Mouse (Mus musculus) stomach, embryonic 14.5 days (tissue): ENCODE measurements around the gene Gm5089. TPM values are rescaled to one million over a fixed set of nuclear protein-coding genes. Genes with fewer than 3 reads are reported as not detected.
"Not testable (repeated sequence)": the region's sequence is repeated elsewhere in the genome, so short reads cannot be mapped to it uniquely, and the experiment has no call there.

Source experiments
- ATAC-seq: fragments of 200-750 bp; cut with Nextera tagmentation; 2 replicates; pipeline ENCODE4 v1.8.0; 2017; ENCODE audit warnings: low read depth, moderate TSS enrichment; ENCODE audit not compliant: insufficient number of reproducible peaks, insufficient read depth, low FRiP score
- H3K27ac ChIP-seq: fragments of 300-500 bp; sonication (generic); 2 replicates; pipeline ENCODE4 v1.5.1; 2014; ENCODE audit warnings: mild to moderate bottlenecking, low read length, moderate library complexity, mixed read lengths
- H3K27me3 ChIP-seq: fragments of 300-500 bp; sonication (generic); 2 replicates; pipeline ENCODE4 v1.6.1; 2014; ENCODE audit warnings: low read length, control low read depth, mixed read lengths; ENCODE audit not compliant: control insufficient read depth, insufficient read depth
- H3K36me3 ChIP-seq: fragments of 300-500 bp; sonication (generic); 2 replicates; pipeline ENCODE4 v1.6.1; 2014; ENCODE audit warnings: mild to moderate bottlenecking, control low read depth, low read length, moderate library complexity, mixed read lengths; ENCODE audit not compliant: control insufficient read depth, insufficient read depth
- H3K4me1 ChIP-seq: fragments of 300-500 bp; sonication (generic); 2 replicates; pipeline ENCODE4 v1.6.1; 2014; ENCODE audit warnings: low read length, control low read depth, mixed read lengths; ENCODE audit not compliant: control insufficient read depth, insufficient read depth
- H3K4me2 ChIP-seq: fragments of 300-500 bp; sonication (generic); replicated peaks from 2 replicates; pipeline ENCODE4 v1.6.1; 2014; ENCODE audit warnings: low read depth, low read length, control low read depth
- H3K4me3 ChIP-seq: fragments of 300-500 bp; sonication (generic); 2 replicates; pipeline ENCODE4 v1.5.1; 2014; ENCODE audit warnings: low read depth, low read length, control low read depth
- H3K9ac ChIP-seq: fragments of 300-500 bp; sonication (generic); replicated peaks from 2 replicates; pipeline ENCODE4 v1.6.1; 2014; ENCODE audit warnings: low read depth, mild to moderate bottlenecking, control low read depth, low read length, moderate library complexity, mixed read lengths
- H3K9me3 ChIP-seq: fragments of 300-500 bp; sonication (generic); 2 replicates; pipeline ENCODE4 v1.6.1; 2016; ENCODE audit warnings: low read depth, low read length, control low read depth; ENCODE audit not compliant: control insufficient read depth
- WGBS: fragments of 180-500 bp; shearing (Covaris S2); extraction: QIAGEN DNeasy Blood & Tissue Kit; methylation state at CpG from one replicate; pipeline ENCODE4 v1.1.7; 2014; 5-methylcytosine and 5-hydroxymethylcytosine counted together
- polyA plus RNA-seq: library from polyadenylated mRNA; unstranded; fragments of >200 nt; fragmentation: Nextera tagmentation; extraction: Ambion mirVana; gene quantifications from 2 replicates; pipeline ENCODE4 v1.2.1, GENCODE M21; 2014

Gm5089 gene
- polyA plus RNA-seq, 1 experiment from 2014 or later, result not detected

DNA sequence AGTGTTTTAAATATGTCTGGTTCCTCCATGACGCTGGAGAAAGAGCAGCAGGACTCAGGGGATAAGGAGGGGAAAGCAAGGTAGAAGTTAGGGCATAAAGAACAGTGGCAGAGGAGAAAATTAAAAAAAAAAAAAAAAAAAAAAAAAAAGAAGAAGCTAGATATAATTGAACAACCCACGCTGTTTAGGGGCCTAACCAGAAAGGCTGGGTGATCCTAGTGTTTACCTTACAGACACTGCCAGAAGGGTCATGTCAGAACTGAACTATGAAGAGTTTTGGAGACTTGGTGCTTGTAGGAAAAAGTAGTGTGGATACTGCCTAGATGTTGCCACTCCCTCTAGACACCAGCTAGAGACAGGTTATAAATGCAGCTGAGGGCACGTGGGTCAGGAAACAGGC, 10.6 kb upstream of the Gm5089 start:
- no peak for ATAC-seq
- 33% methylated on average over 3 of the region's 3 CpGs for WGBS

DNA sequence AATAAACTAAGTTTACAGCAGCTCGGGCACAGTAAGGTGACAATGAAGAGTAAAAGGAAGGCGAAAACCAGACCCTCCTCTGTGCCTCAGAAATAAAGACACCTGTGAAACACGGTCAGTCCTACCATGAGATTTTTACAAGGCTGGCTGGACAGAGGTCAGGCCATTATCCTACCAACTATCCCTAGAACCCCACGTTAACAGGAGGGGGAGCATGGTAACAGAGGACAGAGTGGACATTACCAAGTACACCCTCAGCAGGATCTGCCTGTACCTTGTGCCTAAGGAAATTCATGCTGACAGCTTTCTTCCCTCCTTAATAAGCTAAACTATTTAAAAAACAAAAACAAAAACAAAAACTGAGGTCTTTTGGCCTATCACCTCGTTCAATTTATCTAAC, 9.3 kb upstream of the Gm5089 start:
- no peak overlapping the region for H3K4me2 ChIP-seq
- H3K27me3 ChIP-seq, result peaks cover 45% of the 10 kb centered on the region
- no peaks in the 10 kb centered on the region for H3K36me3 ChIP-seq
- ATAC-seq, result no peak
- 55% methylated on average over 5 of the region's 5 CpGs for WGBS
- no peaks in the 10 kb centered on the region for H3K9me3 ChIP-seq
- H3K4me3 ChIP-seq, result no peak overlapping the region
- H3K4me1 ChIP-seq, result peaks cover 16% of the 10 kb centered on the region
- no peak overlapping the region for H3K27ac ChIP-seq
- H3K9ac ChIP-seq, result no peak overlapping the region

More for the DNA sequence above, 10.6 kb upstream of the Gm5089 start:
- Histone ChIP-seq H3K4me1 (peaks cover 19% of the 10 kb centered on the region), H3K9ac (no peak overlapping the region), H3K9me3 (no peaks in the 10 kb centered on the region), H3K27ac (no peak overlapping the region), H3K27me3 (peaks cover 43% of the 10 kb centered on the region), H3K4me3 (no peak overlapping the region), H3K4me2 (no peak overlapping the region), H3K36me3 (no peaks in the 10 kb centered on the region)

DNA sequence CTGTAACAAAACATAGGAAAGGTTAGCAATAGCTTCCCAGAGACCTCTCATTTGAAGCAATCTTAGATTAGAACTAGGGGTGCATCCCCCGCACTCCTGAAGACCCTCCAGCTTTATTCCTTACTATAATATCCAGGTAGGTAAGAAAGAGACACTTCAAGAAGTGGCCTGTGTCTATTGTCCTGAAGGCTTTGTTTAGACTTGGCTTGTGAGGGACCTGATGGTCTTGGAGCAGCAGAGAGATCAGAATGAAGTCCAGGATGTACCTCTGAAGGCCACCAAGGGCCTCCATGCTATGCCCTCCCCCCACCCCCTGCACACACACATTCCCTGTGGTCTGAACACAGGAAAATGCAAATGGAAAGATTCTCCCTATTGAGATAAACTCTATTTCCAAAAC, 8.9 kb upstream of the Gm5089 start:
- peaks cover 12% of the 10 kb centered on the region for H3K4me1 ChIP-seq
- no peak overlapping the region for H3K4me2 ChIP-seq
- H3K27ac ChIP-seq, result no peak overlapping the region
- no peaks in the 10 kb centered on the region for H3K36me3 ChIP-seq
- no peak for ATAC-seq
- H3K9ac ChIP-seq, result no peak overlapping the region
- peaks cover 45% of the 10 kb centered on the region for H3K27me3 ChIP-seq
- 88% methylated on average over 1 of the region's 1 CpGs for WGBS
- no peaks in the 10 kb centered on the region for H3K9me3 ChIP-seq
- H3K4me3 ChIP-seq, result no peak overlapping the region

DNA sequence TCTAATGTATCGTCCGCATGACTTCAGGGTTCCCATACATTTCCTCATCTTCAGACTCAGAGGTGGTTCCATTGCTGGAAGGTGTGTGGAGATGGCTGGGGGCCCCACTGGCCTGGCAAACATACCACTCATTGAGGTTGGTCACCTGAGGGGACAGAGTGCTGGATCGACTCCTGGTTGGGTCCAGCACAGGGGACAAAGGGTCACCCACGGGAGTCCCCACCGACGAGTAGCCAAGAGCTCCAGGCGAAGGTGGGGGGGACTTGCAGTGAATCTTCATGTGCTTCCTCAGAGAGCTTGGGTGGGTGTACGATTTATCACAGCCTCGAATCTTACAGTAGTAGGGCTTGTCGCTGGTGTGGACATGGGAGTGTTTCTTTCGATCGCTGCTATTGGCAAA, 8.4 kb upstream of the Gm5089 start:
- peaks cover 44% of the 10 kb centered on the region for H3K27me3 ChIP-seq
- WGBS, result 84% methylated on average over 7 of the region's 12 CpGs
- ATAC-seq, H3K9me3 ChIP-seq, H3K27ac ChIP-seq, H3K36me3 ChIP-seq, H3K4me2 ChIP-seq, H3K9ac ChIP-seq, H3K4me1 ChIP-seq, H3K4me3 ChIP-seq: not testable (repeated sequence)

DNA sequence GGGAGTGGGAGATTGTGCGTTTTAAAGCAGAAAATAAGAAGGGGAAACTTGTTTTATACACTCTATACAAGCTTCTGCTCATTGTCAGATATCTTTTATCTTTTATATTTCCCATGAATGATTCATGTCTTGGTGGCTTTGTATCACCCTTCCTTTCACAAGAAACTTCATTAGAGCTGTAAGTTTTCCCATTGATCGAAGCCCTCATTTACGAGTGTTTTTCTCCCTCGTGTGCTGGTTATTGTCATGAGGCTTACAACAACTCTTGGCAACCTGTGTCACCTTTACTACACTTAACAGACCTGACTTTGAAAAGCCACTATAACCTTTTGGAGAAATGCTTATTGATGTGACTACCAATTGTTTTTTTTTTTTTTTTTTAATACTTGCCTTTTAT, 4.6 kb upstream of the Gm5089 start:
- ATAC-seq, result no peak
- no peak overlapping the region for H3K9ac ChIP-seq
- no peak overlapping the region for H3K27ac ChIP-seq
- peaks cover 54% of the 10 kb centered on the region for H3K27me3 ChIP-seq
- H3K4me3 ChIP-seq, result no peak overlapping the region
- no peak overlapping the region for H3K4me2 ChIP-seq
- no peaks in the 10 kb centered on the region for H3K36me3 ChIP-seq
- no peaks in the 10 kb centered on the region for H3K9me3 ChIP-seq
- H3K4me1 ChIP-seq, result peaks cover 6% of the 10 kb centered on the region; the same call in 1 of the 2 replicates
- WGBS, result 80% methylated on average over 4 of the region's 4 CpGs

DNA sequence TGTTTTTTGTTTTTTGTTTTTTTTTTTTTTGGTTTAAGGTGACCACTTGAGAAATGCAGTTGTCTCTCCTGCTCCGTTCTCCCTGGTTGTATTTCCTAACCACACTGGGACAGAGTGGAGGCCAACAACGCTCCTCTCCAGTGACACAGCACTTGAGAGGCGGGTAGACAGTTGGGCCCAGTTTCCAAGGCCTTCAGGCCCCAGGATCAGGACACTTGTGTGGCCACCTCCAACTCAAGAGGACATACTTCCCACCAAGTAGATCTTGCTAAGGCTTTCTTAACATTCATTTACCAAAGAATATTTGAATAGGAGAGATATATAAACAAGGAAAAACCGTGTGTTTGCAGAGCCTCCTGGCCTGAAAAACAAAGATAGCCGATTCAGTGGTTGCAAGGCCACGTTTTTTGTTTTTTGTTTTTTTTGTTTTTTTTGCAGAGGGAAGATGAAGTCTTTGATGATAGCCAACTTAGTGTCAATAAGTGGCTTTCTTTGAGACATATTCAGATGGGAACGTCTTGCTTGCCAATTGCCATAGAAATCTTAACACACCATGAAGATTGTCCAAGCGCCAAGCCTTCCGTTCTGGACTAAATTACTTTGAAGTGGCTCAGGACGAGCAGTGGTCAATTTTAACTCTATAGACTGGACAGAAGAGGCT, 4.1 kb upstream of the Gm5089 start:
- ATAC-seq, result no peak
- H3K27me3 ChIP-seq, result peaks cover 54% of the 10 kb centered on the region
- no peaks in the 10 kb centered on the region for H3K36me3 ChIP-seq
- H3K4me1 ChIP-seq, result peaks cover 6% of the 10 kb centered on the region; the same call in 1 of the 2 replicates
- no peak overlapping the region for H3K4me2 ChIP-seq
- 59% methylated on average over 10 of the region's 10 CpGs for WGBS
- no peak overlapping the region for H3K9ac ChIP-seq
- no peak overlapping the region for H3K4me3 ChIP-seq
- H3K9me3 ChIP-seq, result no peaks in the 10 kb centered on the region
- H3K27ac ChIP-seq, result no peak overlapping the region

DNA sequence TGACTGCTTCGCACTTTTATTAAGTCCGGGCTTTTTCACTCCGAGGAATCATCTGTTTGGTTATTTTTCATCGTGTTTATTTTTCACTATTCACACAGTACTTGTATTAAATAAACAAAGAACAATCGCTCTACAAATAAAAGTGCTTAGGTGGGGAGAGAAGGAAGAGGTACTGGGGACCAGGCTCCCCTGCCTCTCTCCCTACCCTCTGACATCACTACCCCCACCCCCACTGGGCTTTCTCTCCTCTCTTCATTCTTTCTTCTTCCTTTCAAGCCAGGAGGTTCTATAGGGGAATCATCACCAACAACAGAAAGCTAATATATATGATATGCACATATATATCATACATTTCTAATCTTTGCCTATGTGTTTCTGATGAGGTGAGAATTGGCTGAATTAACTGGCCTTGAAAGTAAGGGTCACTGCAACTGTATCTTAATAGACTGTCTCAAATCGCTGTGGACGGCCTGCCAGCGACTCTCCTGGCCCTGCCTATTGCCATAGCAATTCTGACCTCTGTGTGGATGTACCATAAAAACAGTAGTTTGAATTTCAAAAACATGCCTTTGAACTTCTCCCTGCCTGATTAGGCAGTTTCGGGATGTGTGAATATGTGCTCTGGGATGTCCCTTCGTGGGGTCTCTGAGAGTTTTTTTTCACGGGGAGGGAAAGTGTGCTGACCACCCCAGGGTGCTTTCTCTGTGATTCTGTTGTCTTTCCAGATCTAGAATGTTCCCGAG, 3.3 kb upstream of the Gm5089 start:
- Histone ChIP-seq H3K4me1 (peaks cover 6% of the 10 kb centered on the region; the same call in 1 of the 2 replicates), H3K4me2 (peak overlapping the region; percentile 14; the same call in 1 of the 2 replicates), H3K9me3 (no peaks in the 10 kb centered on the region), H3K9ac (no peak overlapping the region), H3K4me3 (no peak overlapping the region; the same call in 1 of the 2 replicates), H3K27ac (no peak overlapping the region), H3K27me3 (peaks cover 58% of the 10 kb centered on the region), H3K36me3 (no peaks in the 10 kb centered on the region)
- ATAC-seq, result no peak
- WGBS, result 15% methylated on average over 12 of the region's 12 CpGs

DNA sequence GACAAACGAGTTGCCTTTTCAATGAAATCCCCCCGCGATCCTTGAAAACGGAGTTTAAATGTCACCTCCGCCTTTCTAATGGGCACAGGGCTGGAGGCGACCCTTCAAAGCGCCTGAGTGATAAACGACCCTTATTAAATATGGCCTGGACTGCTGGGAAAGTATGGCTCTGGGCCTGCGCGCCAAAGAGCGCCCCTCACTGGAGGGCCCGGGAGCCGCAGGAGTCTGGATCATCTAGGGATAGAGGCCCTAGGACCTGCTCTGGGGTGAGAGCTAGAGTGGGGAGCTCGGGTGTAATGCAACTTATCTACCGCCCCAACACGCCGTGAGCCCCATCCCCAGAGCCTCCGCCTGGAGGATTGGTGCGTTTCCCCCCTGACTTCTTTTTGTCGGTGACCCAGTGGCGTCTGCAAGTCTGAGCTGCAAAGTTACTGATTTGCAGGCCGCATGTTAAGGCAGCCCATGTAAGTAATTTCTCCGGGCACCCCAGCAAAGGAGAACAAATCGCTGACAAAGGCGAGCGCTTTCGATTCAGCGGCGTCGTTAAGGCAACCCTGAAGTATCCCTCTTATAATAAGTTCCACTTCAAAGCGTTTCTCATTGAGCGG, 2.6 kb upstream of the Gm5089 start:
- peak; percentile 42; the same call in 1 of the 2 replicates for ATAC-seq
- H3K27me3 ChIP-seq, result peaks cover 58% of the 10 kb centered on the region

More for the DNA sequence above, 2.6 kb upstream of the Gm5089 start:
- 6% methylated on average over 32 of the region's 32 CpGs for WGBS
- no peak overlapping the region for H3K27ac ChIP-seq
- no peaks in the 10 kb centered on the region for H3K9me3 ChIP-seq
- no peak overlapping the region for H3K9ac ChIP-seq
- H3K36me3 ChIP-seq, result no peaks in the 10 kb centered on the region
- H3K4me1 ChIP-seq, result peaks cover 6% of the 10 kb centered on the region; the same call in 1 of the 2 replicates
- peak overlapping the region; percentile 9; the same call in 1 of the 2 replicates for H3K4me3 ChIP-seq
- peak overlapping the region; percentile 14; the same call in 1 of the 2 replicates for H3K4me2 ChIP-seq
